Mouse (Mus musculus) v-Abl transformed pro-B cells (cell line): ENCODE results near the gene Dppa4.

Experiments used
- in situ Hi-C, 2 experiments: fragments of 400-800 bp; cut with MboI; formaldehyde crosslinking; loops; one replicate each; pipeline ENCODE4 v1.15.1; 2025; ENCODE audit not compliant: unreplicated experiment in 2 of 2

The Dppa4 gene

GRCm38 (mm10) chr16:48323602-48324345 lies 40.2 kb downstream of the Dppa4 start:
- in situ Hi-C loops = no loop called here

GRCm38 (mm10) chr16:48326903-48327302 lies 43.4 kb downstream of the Dppa4 start:
- in situ Hi-C loops = no loop called here

DNA sequence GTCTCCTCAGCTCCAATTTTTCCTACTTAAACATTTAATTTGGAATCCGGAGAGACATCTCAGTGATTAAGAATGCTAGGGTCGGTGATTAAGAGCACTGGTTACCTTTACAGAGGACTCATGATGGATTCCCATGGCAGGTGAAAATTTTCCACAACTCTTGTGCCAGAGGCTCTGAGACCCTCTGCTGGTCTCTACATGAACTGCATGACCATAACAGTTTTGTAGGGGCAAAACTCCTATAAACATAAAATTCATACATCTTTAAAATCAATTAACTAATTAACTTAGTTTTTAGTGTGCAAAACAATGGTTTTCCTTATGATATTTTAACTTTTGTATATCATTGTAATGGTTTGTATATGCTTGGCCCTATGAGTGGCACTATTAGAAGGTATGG lies 44.9 kb downstream of the Dppa4 start:
- in situ Hi-C loops = no loop called here

- in situ Hi-C loops = no loop called here
These were observed 48.3 kb downstream of the Dppa4 start for GRCm38 (mm10) chr16:48331822-48332221.

DNA sequence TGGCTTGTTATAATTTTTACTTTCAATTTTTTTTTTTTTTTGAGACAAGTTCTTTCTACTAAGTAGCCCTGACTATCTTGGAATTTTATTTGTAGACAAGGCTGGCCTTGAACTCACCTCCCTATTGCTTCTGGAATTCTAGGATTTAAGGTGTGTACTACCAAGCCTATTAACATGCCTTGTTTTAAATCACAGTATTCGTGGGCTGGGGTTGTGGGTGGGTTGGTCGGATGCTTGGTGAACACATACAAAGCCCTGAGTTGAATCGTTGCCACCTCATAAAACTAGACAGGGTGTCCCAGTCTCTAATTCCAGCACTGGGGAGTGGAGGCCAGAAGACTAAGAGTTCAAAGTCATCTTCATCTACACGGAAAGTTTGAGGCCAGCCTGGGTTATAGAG lies 51.8 kb downstream of the Dppa4 start:
- in situ Hi-C loops = no loop called here
